Mouse (Mus musculus) T-helper 1 cell (primary cell): ENCODE measurements at regions not wholly inside any gene's neighbourhood (a gene's known extent, or its start where the extent isn't known, plus 50 kb on each side); places are given as distances from the start of the nearest gene placed in this dataset.

Experiments
- in situ Hi-C: fragments of 300-600 bp; cut with MboI, MseI; formaldehyde crosslinking; loops from one replicate; pipeline ENCODE4 v1.15.1; 2025; ENCODE audit warnings: high pct_unique_total_duplicates

DNA sequence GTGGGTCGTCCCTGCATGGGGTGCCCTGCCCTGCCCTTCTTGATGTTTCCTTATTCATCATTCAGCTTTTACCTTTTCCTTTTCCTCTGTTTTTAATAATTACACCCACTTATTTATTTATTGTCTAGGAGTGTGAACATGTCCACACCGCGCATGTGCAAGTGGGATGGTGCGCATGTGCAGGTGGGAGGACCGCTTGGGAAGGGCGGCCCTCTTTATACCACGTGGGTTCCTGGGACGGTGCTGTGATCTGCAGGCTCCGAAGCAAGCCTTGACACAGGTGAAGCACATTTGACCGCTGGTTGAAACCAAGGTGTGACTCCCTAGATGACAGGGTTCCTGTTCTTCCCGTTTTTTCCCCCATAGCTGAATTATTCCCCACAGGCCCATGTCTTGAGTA, 60.0 kb downstream of the Syf2 start:
- in situ Hi-C loops = no loop called here

- in situ Hi-C loops = no loop called here
These were observed 62.9 kb downstream of the Syf2 start for GRCm38 (mm10) chr4:134993526-134994122.

DNA sequence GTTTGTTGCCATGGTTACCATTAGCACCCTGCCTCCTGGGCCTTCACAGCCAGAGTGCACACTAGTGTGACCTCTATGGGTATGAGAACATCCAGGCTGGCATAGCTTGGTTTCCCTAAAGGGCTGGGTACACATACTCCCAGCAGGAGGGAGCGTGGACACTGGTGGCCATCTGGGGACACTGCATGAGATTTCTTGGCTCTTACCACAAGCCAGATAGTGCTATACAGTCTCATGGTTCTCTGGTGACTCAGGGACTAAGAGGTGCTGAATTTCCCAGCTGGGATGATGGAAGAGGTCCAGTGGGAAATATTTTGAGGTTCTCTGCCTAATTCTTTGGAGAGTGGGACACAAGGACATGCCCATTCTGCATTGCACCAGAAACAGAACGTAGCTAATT, 63.5 kb downstream of the Syf2 start:
- in situ Hi-C loops = no loop called here

GRCm38 (mm10) chr4:134994648-134995047, 64.0 kb downstream of the Syf2 start:
- in situ Hi-C loops = no loop called here

DNA sequence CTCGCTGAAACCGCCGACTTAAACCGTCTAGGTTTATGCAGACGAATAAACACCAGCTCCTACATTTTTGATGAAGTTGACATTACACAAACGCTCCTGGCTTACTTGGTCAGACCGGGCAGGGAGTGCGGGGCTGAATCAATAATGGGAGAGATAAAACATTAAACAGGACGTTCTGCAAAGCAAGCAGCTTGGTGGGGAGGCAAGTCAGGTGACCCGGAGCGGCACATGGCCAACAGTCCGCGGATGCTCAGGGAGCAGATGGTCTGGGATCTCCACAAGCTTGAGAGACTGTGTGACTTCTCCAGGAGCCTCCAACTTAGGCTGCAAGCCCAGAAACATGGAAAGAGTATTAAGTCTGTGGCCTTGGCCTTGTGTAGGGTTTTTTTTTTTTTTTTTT, 64.4 kb downstream of the Syf2 start:
- in situ Hi-C loops = no loop called here

DNA sequence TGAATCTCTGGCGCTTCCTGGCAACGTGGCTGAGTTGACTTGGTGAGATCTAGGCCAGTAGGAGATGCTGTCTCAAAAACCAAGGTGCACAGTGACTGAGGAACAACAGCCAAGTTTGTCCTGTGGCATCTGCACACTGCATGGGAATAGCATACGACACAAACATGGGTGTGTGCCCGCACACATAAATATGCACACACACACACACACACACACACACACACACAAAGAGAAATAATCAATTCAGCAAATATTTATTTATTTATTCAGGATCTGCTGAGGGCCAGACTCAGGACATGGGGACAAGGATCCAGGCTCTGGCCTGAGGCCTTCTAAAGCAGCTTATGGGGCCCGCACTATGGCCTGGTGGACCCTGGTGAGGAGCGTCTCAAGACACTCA, 65.4 kb downstream of the Syf2 start:
- in situ Hi-C loops = no loop called here

DNA sequence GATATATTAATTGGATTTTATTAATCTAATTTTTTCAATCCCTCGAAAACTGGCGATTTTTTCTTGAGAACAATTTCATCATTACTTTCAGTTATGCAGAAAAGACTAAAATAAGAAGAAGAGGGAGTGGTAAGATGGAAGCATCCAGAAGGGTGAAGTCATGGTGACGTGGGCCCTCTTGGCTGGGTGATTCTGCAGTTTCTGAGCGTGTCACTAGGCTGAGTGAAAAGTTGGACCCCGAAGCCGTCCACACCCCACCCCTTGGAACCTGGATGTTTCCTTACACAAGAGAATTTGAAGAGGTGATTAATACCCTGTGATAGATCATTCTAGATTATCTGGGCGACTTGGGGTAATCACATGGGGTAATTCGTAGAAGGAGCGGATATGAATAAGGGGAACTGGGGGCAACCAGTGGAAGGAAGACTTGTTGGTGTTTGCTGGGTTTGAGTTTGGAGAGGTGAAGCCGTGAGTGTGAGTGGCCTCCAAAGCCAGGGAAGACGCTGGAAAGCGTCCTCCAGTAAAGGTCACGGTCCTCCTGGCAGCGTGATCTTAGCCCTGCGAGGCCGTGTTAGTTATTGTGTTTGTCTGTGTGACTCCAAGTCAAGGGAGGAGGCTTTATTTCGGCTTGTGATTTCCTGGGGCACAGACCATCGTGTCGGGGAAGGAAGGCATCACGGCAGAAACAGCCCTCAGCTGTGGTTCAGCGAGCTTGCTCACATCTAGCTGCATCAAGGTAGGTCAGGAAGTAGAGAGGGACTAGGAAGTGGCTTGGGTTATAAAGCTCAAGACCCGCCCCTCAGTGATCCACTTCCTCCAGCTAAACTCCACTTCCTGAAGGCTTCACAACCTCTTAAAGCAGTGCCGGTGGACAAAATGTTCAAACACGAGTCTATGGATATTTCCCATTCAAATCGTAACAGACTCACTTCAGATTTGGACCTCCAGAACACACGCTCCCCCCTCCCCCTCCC, 67.0 kb downstream of the Syf2 start:
- in situ Hi-C loops = no loop called here

DNA sequence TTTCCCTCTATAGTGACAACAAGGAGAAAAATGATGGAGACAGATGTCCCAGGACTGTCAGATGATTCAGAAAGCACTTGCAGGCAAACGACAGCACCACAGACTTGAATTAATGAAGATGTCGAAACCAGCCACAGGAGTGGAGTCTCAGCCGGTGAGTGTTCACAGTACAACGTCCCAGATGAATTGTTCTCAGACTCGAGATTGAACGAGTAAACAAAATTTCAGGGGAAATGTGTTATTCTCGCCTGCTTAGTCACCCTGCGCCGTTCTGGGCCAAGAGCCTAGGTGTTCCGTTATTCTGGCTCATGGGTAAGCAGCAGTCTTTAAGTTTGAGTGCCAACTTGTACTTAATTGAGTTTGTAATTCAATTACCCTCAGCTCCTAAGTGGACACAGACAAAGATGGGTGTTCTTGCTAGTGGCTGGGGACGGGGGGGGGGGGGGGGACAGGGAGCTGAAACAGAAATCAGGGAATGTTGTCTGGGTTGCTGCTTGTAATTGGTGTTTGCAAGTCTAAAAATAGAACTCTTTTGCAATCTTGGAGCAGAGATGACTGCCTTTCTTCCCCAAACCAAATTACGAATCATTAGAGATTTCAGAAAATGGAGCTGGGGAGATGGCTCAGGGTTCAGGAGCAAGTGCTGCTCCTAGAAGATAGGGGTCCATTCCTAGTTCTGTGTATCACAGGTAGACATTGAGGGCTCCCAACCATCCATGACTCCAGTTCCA, 68.4 kb downstream of the Syf2 start:
- in situ Hi-C loops = no loop called here

- in situ Hi-C loops = no loop called here
These were observed 71.6 kb downstream of the Syf2 start for GRCm38 (mm10) chr4:135002091-135002925.

DNA sequence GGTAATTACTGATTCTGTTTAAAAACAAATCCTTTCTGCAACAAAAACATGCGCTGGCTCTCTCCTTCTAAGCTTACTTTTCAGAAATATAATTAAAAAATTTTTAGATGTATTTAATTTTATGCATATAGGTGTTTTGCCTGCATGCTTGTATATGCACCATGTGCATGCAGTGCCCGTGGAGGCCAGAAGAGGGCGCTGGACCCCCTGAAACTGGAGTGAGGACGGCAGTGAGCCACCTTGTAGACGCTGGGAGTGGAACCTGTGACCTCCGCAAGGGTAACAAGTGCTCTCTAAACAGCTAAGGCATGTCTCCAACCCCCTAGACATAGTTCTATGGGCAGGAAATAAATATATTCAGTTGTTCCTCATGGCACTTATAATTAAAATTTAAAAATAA, 80.7 kb downstream of the Syf2 start:
- in situ Hi-C loops = no loop called here

DNA sequence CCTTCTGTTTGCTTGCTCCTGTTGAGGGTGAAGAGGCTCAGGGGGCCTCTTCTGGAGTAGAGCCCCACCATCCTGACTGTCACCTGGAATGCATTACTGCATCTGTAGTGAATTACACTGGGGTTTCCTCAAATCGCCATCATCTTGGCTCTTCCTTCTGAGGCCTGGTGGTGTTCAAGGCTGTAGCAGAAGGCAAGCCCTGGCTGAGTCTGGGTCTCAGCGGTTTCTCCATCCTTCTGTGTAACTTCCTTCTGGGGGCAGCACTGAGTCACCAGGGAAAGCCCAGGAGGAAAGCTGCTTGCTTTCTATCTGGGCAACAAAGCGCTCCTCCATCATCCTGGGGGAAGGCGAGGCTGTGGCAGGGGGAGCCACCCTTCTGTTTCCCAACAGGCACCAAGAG, 82.2 kb downstream of the Syf2 start:
- in situ Hi-C loops = no loop called here

- in situ Hi-C loops = no loop called here
These were observed 83.2 kb downstream of the Syf2 start for GRCm38 (mm10) chr4:135013932-135014331.

- in situ Hi-C loops = loop anchor here (5.0 kb wide), 2 partner anchors 129 to 189 kb away; no protein-coding TSS in a partner anchor
These were observed 87.3 kb downstream of the Syf2 start for GRCm38 (mm10) chr4:135018018-135018417.

- in situ Hi-C loops = loop anchor here (5.0 kb wide), 2 partner anchors 128 to 188 kb away; no protein-coding TSS in a partner anchor
These were observed 88.4 kb downstream of the Syf2 start for GRCm38 (mm10) chr4:135019120-135019519.

DNA sequence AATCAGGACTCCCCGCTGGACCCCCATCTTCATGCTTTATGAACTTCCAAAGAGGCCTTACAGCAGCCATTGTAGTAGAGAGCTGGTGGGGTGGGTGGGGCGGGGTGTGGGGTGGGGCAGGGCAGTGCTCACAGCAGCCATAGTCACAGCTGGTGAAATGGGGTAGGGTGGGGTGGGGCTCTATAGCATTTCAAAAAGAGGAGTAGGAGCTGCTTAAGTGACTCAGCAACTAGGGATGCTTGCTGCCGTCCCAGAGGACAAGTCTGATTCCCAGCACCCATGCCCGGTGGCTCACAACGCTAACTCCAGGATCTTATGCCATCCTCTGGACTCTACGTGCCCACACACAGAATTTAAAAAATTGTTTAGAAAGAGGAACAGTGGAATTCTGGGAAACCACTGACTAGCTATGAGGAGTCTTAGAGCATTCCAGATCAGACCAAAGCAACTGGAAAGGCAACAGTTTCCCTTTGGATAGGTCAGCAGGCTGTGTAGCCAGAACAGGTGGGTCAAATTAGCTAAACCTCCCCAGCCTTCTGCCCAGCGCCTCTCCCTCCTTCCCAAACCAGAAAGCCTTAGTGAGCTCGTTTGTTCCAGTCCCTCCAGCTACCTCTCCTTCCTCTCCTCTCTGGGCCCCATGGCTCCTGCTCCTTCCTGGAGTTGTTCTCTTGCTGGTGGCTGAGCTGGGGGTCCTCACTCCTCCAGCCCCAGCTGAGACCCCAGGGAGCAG, 89.7 kb downstream of the Syf2 start:
- in situ Hi-C loops = no loop called here

- in situ Hi-C loops = no loop called here
These were observed 92.5 kb downstream of the Syf2 start for GRCm38 (mm10) chr4:135023200-135023599.

GRCm38 (mm10) chr4:135025802-135026201, 94.7 kb upstream of the Runx3 start:
- in situ Hi-C loops = no loop called here

- in situ Hi-C loops = no loop called here
These were observed 93.3 kb upstream of the Runx3 start for GRCm38 (mm10) chr4:135027136-135027535.

- in situ Hi-C loops = loop anchor here (5.0 kb wide), 1 partner anchor 47 kb away; no protein-coding TSS in a partner anchor
These were observed 90.7 kb upstream of the Runx3 start for GRCm38 (mm10) chr4:135029723-135030122.

DNA sequence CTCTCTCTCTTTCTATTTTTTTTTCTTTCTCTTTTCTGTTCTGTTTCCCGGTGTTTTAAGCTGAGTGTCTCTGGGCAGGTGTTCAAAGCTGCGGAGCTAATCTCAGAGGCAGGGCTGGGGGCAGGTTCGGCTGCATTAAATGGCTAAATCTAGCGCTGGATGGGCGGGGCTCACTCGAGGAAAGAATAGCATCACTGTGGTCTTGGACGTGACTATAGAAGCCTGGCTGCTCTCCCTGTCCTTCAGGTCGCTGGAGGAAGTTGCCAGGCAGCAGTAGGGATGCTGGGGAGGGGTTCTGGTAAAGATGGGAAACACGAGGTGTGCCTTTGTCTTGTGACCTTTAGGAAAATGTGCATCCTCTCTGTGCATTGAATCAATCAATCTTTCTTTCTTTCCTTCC, 88.0 kb upstream of the Runx3 start:
- in situ Hi-C loops = loop anchor here (5.0 kb wide), 1 partner anchor 50 kb away; no protein-coding TSS in a partner anchor
